Mouse (Mus musculus): ENCODE data around the gene Wdtc1. TPM values are rescaled to one million over a fixed set of nuclear protein-coding genes. Genes with fewer than 3 reads are reported as not detected.

Wdtc1 gene
- total and polyA plus RNA-seq, 3 experiments, result 2.8 to 10.8 (median 9.6) TPM

- Histone ChIP-seq H3K4me1 (ENCODE audit: control insufficient read depth in 1 of 2, insufficient read depth in 2 of 2) (peaks cover 0 to 10% of the 10 kb centered on the region in 2 experiments; a peak in 2 of 4 replicates), H3K9ac (ENCODE audit: insufficient read depth, low read depth) (no peak overlapping the region), H3K4me3 (replicated peaks in 1 of 3; ENCODE audit: low read depth in 2 of 3, low read length in 2 of 3, poor library complexity in 1 of 3) (no peak overlapping the region), H3K36me3 (replicated peaks in 1 of 2; ENCODE audit: control insufficient read depth in 1 of 2, insufficient read depth in 1 of 2, low read length in 1 of 2) (peaks cover 0 to 21% of the 10 kb centered on the region in 2 experiments), H3K9me3 (replicated peaks; ENCODE audit: low read length) (no peaks in the 10 kb centered on the region), H3K79me2 (replicated peaks; ENCODE audit: control insufficient read depth, extremely low read depth, insufficient read depth, poor library complexity, severe bottlenecking) (no peaks in the 10 kb centered on the region), H3K27me3 (replicated peaks) (peaks cover 25% of the 10 kb centered on the region), H3K4me2 (ENCODE audit: insufficient read depth, low read depth, poor library complexity, severe bottlenecking) (no peak overlapping the region), H3K27ac (ENCODE audit: insufficient read depth, low read depth) (no peak overlapping the region)
- TF ChIP-seq ZKSCAN1 (IDR thresholded peaks at IDR 0.05; ENCODE audit: borderline replicate concordance, low read depth, low read length), result no peak
- no peak for TF ChIP-seq UBTF (IDR thresholded peaks at IDR 0.05; ENCODE audit: low read depth, low read length)
- TF ChIP-seq JUND (conservative IDR thresholded peaks at IDR 0.05; ENCODE audit: low read depth, low read length), result no peak
- no peak for TF ChIP-seq EP300 (IDR thresholded peaks at IDR 0.05; ENCODE audit: low read length)
- TF ChIP-seq NRF1 (IDR thresholded peaks at IDR 0.05; ENCODE audit: low read depth, low read length), result no peak
- no peak for TF ChIP-seq MAFK (IDR thresholded peaks at IDR 0.05; ENCODE audit: insufficient replicate concordance, low read length)
- 0 out of 2 replicates have a peak, but pooled peaks have one; percentile 4 for TF ChIP-seq ZC3H11A (IDR thresholded peaks at IDR 0.05; ENCODE audit: low read depth, low read length)
- no peak for TF ChIP-seq NELFE (IDR thresholded peaks at IDR 0.05; ENCODE audit: low read depth, low read length)
- TF ChIP-seq MXI1 (IDR thresholded peaks at IDR 0.05; ENCODE audit: low read depth, low read length), result peak; percentile 66
- no peak for TF ChIP-seq JUN (IDR thresholded peaks at IDR 0.05; ENCODE audit: insufficient read depth, low read depth, low read length)
- TF ChIP-seq CHD1 (IDR thresholded peaks at IDR 0.05; ENCODE audit: low read depth, low read length), result no peak
- no peak for TF ChIP-seq E2F4 (IDR thresholded peaks at IDR 0.05; ENCODE audit: insufficient replicate concordance, low read depth, low read length)
- TF ChIP-seq MAZ (IDR thresholded peaks at IDR 0.05; ENCODE audit: low read depth, low read length), result no peak
- TF ChIP-seq MEF2A (IDR thresholded peaks at IDR 0.05; ENCODE audit: borderline replicate concordance, low read depth, low read length), result no peak
- TF ChIP-seq TCF12 (IDR thresholded peaks at IDR 0.05; ENCODE audit: low read depth, low read length), result peak; percentile 28; the same call in 1 of the 2 replicates
- no peak for TF ChIP-seq POLR2AphosphoS2 (IDR thresholded peaks at IDR 0.05; ENCODE audit: low read depth, low read length)
- TF ChIP-seq USF2 (conservative IDR thresholded peaks at IDR 0.05; ENCODE audit: low read depth, low read length), result no peak
- TF ChIP-seq CHD2 (IDR thresholded peaks at IDR 0.05; ENCODE audit: low read length), result no peak
- no peak for TF ChIP-seq PAX5 (IDR thresholded peaks at IDR 0.05; ENCODE audit: low read length)
- TF ChIP-seq HCFC1 (IDR thresholded peaks at IDR 0.05; ENCODE audit: low read depth, low read length), result no peak; the same call in 1 of the 2 replicates
- TF ChIP-seq MAX (IDR thresholded peaks at IDR 0.05; ENCODE audit: low read length), result no peak
- no peak for TF ChIP-seq ETS1 (conservative IDR thresholded peaks at IDR 0.05; ENCODE audit: low read depth, low read length)
- peak; percentile 86 for TF ChIP-seq SMC3 (IDR thresholded peaks at IDR 0.05; ENCODE audit: low read depth, low read length)
- TF ChIP-seq POLR2A (IDR thresholded peaks at IDR 0.05; ENCODE audit: low read depth, low read length), result no peak
- TF ChIP-seq ZMIZ1 (IDR thresholded peaks at IDR 0.05; ENCODE audit: low read depth, low read length), result no peak
- TF ChIP-seq IRF4 (IDR thresholded peaks at IDR 0.05; ENCODE audit: low read depth, low read length), result peak; percentile 17; the same call in 1 of the 2 replicates
- peak; percentile 47 for TF ChIP-seq RAD21 (IDR thresholded peaks at IDR 0.05; ENCODE audit: low read depth, low read length)
- no peak for TF ChIP-seq KAT2A (IDR thresholded peaks at IDR 0.05; ENCODE audit: insufficient replicate concordance, low read length)
- no peak for TF ChIP-seq MYC (IDR thresholded peaks at IDR 0.05; ENCODE audit: low read depth, low read length)
- TF ChIP-seq ZNF384 (IDR thresholded peaks at IDR 0.05; ENCODE audit: low read depth, low read length), result no peak
- TF ChIP-seq BHLHE40 (IDR thresholded peaks at IDR 0.05; ENCODE audit: low read depth, low read length), result 0 out of 2 replicates have a peak, but pooled peaks have one; percentile 5
- TF ChIP-seq SIN3A (IDR thresholded peaks at IDR 0.05; ENCODE audit: low read length), result 0 out of 2 replicates have a peak, but pooled peaks have one; percentile 39
- TF ChIP-seq USF1 (IDR thresholded peaks at IDR 0.05; ENCODE audit: low read depth, low read length), result no peak
- no peak for TF ChIP-seq TBP (conservative IDR thresholded peaks at IDR 0.05; ENCODE audit: low read depth, low read length)
- TF ChIP-seq GABPA (IDR thresholded peaks at IDR 0.05; ENCODE audit: insufficient replicate concordance, low read depth, low read length), result no peak
- no peak for TF ChIP-seq RCOR1 (conservative IDR thresholded peaks at IDR 0.05; ENCODE audit: low read depth, low read length)
- peak; percentile 21 to 84; a peak in 3 of 4 replicates for TF ChIP-seq CTCF (conservative IDR thresholded peaks at IDR 0.05 in 1 of 2, IDR thresholded peaks at IDR 0.05 in 1 of 2; ENCODE audit: low read depth in 2 of 2, low read length in 2 of 2)
- no peak for TF ChIP-seq ELF1 (IDR thresholded peaks at IDR 0.05; ENCODE audit: low read depth, low read length)
- DNase-seq (ENCODE audit: extremely low read depth), result no peak
- in situ Hi-C loops (cut with MboI; ENCODE audit: low pct_ligation_motif_present, low pct_unique_long_range_greater_than_20kb, low sequenced_read_pairs) (no loop called here), dilution Hi-C loops (cut with MboI; ENCODE audit: extremely low pct_ligation_motif_present, extremely low pct_unique_long_range_greater_than_20kb, low sequenced_read_pairs) (no loop called here)
Measured at GRCm38 (mm10) chr4:133250609-133251008, 102.7 kb downstream of the Wdtc1 start.
